Mouse (Mus musculus) E14TG2a.4 (cell line): Measurements from ENCODE around the gene Prrc2a.

Source experiments
- H3K27me3 ChIP-seq: 2 replicates; pipeline ENCODE4 v1.6.1; 2014; ENCODE audit warnings: low read length, control low read depth; ENCODE audit not compliant: insufficient read depth
- H3K36me3 ChIP-seq: 2 replicates; pipeline ENCODE4 v1.6.1; 2014; ENCODE audit warnings: low read length, control low read depth; ENCODE audit not compliant: insufficient read depth
- H3K4me1 ChIP-seq: replicated peaks from 2 replicates; pipeline ENCODE4 v1.6.1; 2014; ENCODE audit warnings: low read depth, low read length, control low read depth
- H3K4me3 ChIP-seq: replicated peaks from 2 replicates; pipeline ENCODE4 v1.5.1; 2014; ENCODE audit warnings: mild to moderate bottlenecking, low read length
- H3K9me3 ChIP-seq: 2 replicates; pipeline ENCODE4 v1.6.1; 2014; ENCODE audit warnings: low read length, control low read depth
- CTCF ChIP-seq: conservative IDR thresholded peaks from 2 replicates; pipeline ENCODE4 v1.5.1; 2014; ENCODE audit warnings: low read length
- NANOG ChIP-seq: IDR thresholded peaks from 2 replicates; pipeline ENCODE4 v1.6.1; 2014; ENCODE audit warnings: borderline replicate concordance, low read length, mixed read lengths
- POU5F1 ChIP-seq: IDR thresholded peaks from 2 replicates; pipeline ENCODE4 v1.6.1; 2014; ENCODE audit warnings: low read length, borderline replicate concordance

Prrc2a gene

GRCm38 (mm10) chr17:35161421-35161820, 3.3 kb downstream of the Prrc2a start:
- peaks cover 76% of the 10 kb centered on the region for H3K36me3 ChIP-seq
- TF ChIP-seq NANOG (no peak), CTCF (no peak), POU5F1 (no peak)
- H3K4me1 ChIP-seq, result peaks cover 83% of the 10 kb centered on the region
- no peaks in the 10 kb centered on the region for H3K27me3 ChIP-seq
- peak overlapping the region; percentile 99 for H3K4me3 ChIP-seq
- H3K9me3 ChIP-seq, result no peaks in the 10 kb centered on the region

- no peak for TF ChIP-seq NANOG
- TF ChIP-seq CTCF, result no peak
- no peak for TF ChIP-seq POU5F1
- H3K9me3 ChIP-seq, result no peaks in the 10 kb centered on the region
- no peak overlapping the region for H3K4me3 ChIP-seq
- no peaks in the 10 kb centered on the region for H3K27me3 ChIP-seq
- H3K36me3 ChIP-seq, result peaks cover 93% of the 10 kb centered on the region
- peaks cover 92% of the 10 kb centered on the region for H3K4me1 ChIP-seq
These were observed 5.1 kb downstream of the Prrc2a start for GRCm38 (mm10) chr17:35159638-35160037.

- Histone ChIP-seq H3K4me1 (peaks cover 98% of the 10 kb centered on the region), H3K27me3 (no peaks in the 10 kb centered on the region), H3K4me3 (no peak overlapping the region), H3K36me3 (peaks cover 100% of the 10 kb centered on the region), H3K9me3 (no peaks in the 10 kb centered on the region)
- TF ChIP-seq NANOG (no peak), POU5F1 (no peak), CTCF (no peak)
These were observed 5.7 kb downstream of the Prrc2a start for GRCm38 (mm10) chr17:35158850-35159593.

- H3K36me3 ChIP-seq, result peaks cover 100% of the 10 kb centered on the region
- no peaks in the 10 kb centered on the region for H3K9me3 ChIP-seq
- no peaks in the 10 kb centered on the region for H3K27me3 ChIP-seq
- H3K4me3 ChIP-seq, result no peak overlapping the region
- TF ChIP-seq NANOG, result no peak
- no peak for TF ChIP-seq POU5F1
- no peak for TF ChIP-seq CTCF
- peaks cover 90% of the 10 kb centered on the region for H3K4me1 ChIP-seq
These were observed 7.0 kb downstream of the Prrc2a start for GRCm38 (mm10) chr17:35157661-35158175.

- peaks cover 100% of the 10 kb centered on the region for H3K36me3 ChIP-seq
- H3K27me3 ChIP-seq, result no peaks in the 10 kb centered on the region
- peaks cover 89% of the 10 kb centered on the region for H3K4me1 ChIP-seq
- TF ChIP-seq POU5F1 (no peak), NANOG (no peak), CTCF (no peak)
- no peaks in the 10 kb centered on the region for H3K9me3 ChIP-seq
- H3K4me3 ChIP-seq, result peak overlapping the region; percentile 26; the same call in 1 of the 2 replicates
These were observed 7.4 kb downstream of the Prrc2a start for GRCm38 (mm10) chr17:35157254-35157653.

- Histone ChIP-seq H3K36me3 (peaks cover 100% of the 10 kb centered on the region), H3K4me1 (peaks cover 82% of the 10 kb centered on the region), H3K9me3 (no peaks in the 10 kb centered on the region), H3K4me3 (peak overlapping the region; percentile 26; the same call in 1 of the 2 replicates), H3K27me3 (no peaks in the 10 kb centered on the region)
- TF ChIP-seq CTCF (no peak), NANOG (no peak), POU5F1 (no peak)
These were observed 8.1 kb downstream of the Prrc2a start for GRCm38 (mm10) chr17:35156461-35157200.

GRCm38 (mm10) chr17:35155451-35155850, 9.2 kb downstream of the Prrc2a start:
- Histone ChIP-seq H3K4me1 (peaks cover 74% of the 10 kb centered on the region), H3K9me3 (no peaks in the 10 kb centered on the region), H3K36me3 (peaks cover 99% of the 10 kb centered on the region), H3K4me3 (no peak overlapping the region; the same call in 1 of the 2 replicates), H3K27me3 (no peaks in the 10 kb centered on the region)
- TF ChIP-seq CTCF, result no peak
- no peak for TF ChIP-seq NANOG
- no peak for TF ChIP-seq POU5F1

GRCm38 (mm10) chr17:35154616-35155015, 10.1 kb downstream of the Prrc2a start:
- no peaks in the 10 kb centered on the region for H3K9me3 ChIP-seq
- H3K4me3 ChIP-seq, result no peak overlapping the region
- H3K36me3 ChIP-seq, result peaks cover 99% of the 10 kb centered on the region
- TF ChIP-seq POU5F1, result no peak
- no peak for TF ChIP-seq NANOG
- no peak for TF ChIP-seq CTCF
- no peaks in the 10 kb centered on the region for H3K27me3 ChIP-seq
- H3K4me1 ChIP-seq, result peaks cover 74% of the 10 kb centered on the region
